Mouse (Mus musculus) megakaryocyte progenitor cell, adult 5-6 weeks (primary cell): ENCODE measurements around the gene Arhgef18. TPM values are rescaled to one million over a fixed set of nuclear protein-coding genes. Genes with fewer than 3 reads are reported as not detected.

Experiments used
- ATAC-seq: replicated peaks from 2 replicates; pipeline ENCODE4 v1.8.0; 2016; ENCODE audit warnings: mild to moderate bottlenecking, moderate TSS enrichment, inconsistent platforms; ENCODE audit not compliant: poor library complexity
- total RNA-seq, 2 experiments: library from RNA; stranded (forward) in 1 of 2; stranded (reverse) in 1 of 2; fragments of 157-497, 149-512 nt in 1 of 2; fragments of 200-1000 nt in 1 of 2; gene quantifications; 2 replicates each; pipeline versions ENCODE4 v1.2.3 to v1.2.4; 2015 to 2017

The Arhgef18 gene
- total RNA-seq, 2 experiments from 2014 or later = 25.5 to 28.9 TPM

- no peak for ATAC-seq
Measured at GRCm38 (mm10) chr8:3498583-3498982, 105.8 kb downstream of the Arhgef18 start.

DNA sequence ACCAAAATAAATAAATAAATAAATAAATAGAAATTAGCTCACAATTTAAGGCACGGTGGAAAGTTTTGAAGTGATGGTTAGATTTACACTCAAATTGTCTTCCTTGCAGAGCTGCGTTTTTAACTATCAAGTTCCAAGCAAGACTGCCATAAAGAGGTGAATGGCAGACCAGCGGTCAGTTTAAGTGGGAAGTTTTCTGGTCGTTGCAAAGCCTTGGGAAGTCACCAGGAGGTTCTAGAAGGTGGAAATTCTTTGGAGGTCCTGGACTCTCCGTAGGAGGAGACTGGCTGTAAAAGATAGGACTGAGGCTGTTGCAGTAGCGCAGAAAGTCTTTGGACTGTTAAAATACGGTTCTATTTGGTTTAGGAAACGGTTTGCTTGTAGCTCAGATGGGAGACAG lies 106.9 kb downstream of the Arhgef18 start:
- peak; percentile 36 for ATAC-seq

- peak; percentile 83 for ATAC-seq
Measured at GRCm38 (mm10) chr8:3500235-3501090, 107.7 kb downstream of the Arhgef18 start, which contains the start of gene Mcoln1. Mcoln1 (plus strand) TSS chr8:3500457.

DNA sequence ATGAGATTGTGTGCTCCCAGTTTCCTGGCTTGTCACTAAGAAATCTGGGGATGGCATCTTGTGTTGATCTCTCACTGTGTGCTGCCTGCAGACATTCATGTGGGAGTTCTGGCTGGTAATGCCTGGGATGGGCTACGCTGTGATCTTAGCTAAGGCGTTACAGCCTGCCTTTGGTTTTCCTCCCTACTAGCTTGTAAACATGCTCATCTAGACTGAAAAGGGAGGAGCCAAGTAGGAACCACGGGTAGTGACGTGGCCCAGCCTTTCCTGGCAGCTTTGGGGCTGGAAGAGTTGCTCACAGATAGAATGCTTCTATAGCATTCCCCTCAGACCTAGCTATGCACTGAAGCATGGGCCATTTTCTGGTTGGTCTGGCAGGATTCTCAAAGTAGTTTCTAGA lies 109.4 kb downstream of the Arhgef18 start:
- ATAC-seq = no peak

Other genes starting within 250 kb of the Arhgef18 start
- 15.9 and 21.0 TPM in 2 replicates for gene Insr, start 113.4 kb upstream of the Arhgef18 start, total RNA-seq (2015)
- 9.7 and 10.3 TPM in 2 replicates for gene Insr, start 113.4 kb upstream of the Arhgef18 start, total RNA-seq (2017)
- 6.6 and 10.0 TPM in 2 replicates for gene A430078G23Rik, start 39.6 kb upstream of the Arhgef18 start, total RNA-seq (2015)
- gene A430078G23Rik, start 39.6 kb upstream of the Arhgef18 start, total RNA-seq (2017) = 16.5 and 23.9 TPM in 2 replicates
- gene Pex11g, start 74.7 kb downstream of the Arhgef18 start, total RNA-seq (2015) = 0.83 and 2.5 TPM in 2 replicates
- 0.79 and 3.8 TPM in 2 replicates for gene Pex11g, start 74.7 kb downstream of the Arhgef18 start, total RNA-seq (2017)
- gene Tex45, start 77.9 kb downstream of the Arhgef18 start, total RNA-seq (2015) = 0.17 TPM in 1 of 2 replicates, not detected in the other
- gene Tex45, start 77.9 kb downstream of the Arhgef18 start, total RNA-seq (2017) = 0.21 TPM in 1 of 2 replicates, not detected in the other
- 9.3 and 12.3 TPM in 2 replicates for gene Zfp358, start 100.1 kb downstream of the Arhgef18 start, total RNA-seq (2015)
- 4.6 and 7.0 TPM in 2 replicates for gene Zfp358, start 100.1 kb downstream of the Arhgef18 start, total RNA-seq (2017)
- gene Mcoln1, start 107.5 kb downstream of the Arhgef18 start, total RNA-seq (2015) = 13.6 and 20.5 TPM in 2 replicates
- gene Mcoln1, start 107.5 kb downstream of the Arhgef18 start, total RNA-seq (2017) = 20.1 and 23.0 TPM in 2 replicates
- 13.8 and 16.8 TPM in 2 replicates for gene Pnpla6, start 122.4 kb downstream of the Arhgef18 start, total RNA-seq (2015)
- 14.0 and 17.7 TPM in 2 replicates for gene Pnpla6, start 122.4 kb downstream of the Arhgef18 start, total RNA-seq (2017)
- 1.0 TPM in 1 of 2 replicates, not detected in the other for gene C330021F23Rik, start 175.0 kb downstream of the Arhgef18 start, total RNA-seq (2015)
- not detected in 2 replicates for gene C330021F23Rik, start 175.0 kb downstream of the Arhgef18 start, total RNA-seq (2017)
- 0.32 and 0.37 TPM in 2 replicates for gene Camsap3, start 194.3 kb downstream of the Arhgef18 start, total RNA-seq (2015)
- gene Camsap3, start 194.3 kb downstream of the Arhgef18 start, total RNA-seq (2017) = 0.21 and 0.27 TPM in 2 replicates
- gene Xab2, start 228.3 kb downstream of the Arhgef18 start, total RNA-seq (2015) = 16.5 and 20.1 TPM in 2 replicates
- gene Xab2, start 228.3 kb downstream of the Arhgef18 start, total RNA-seq (2017) = 55.5 and 56.5 TPM in 2 replicates
- gene Pet100, start 228.5 kb downstream of the Arhgef18 start, total RNA-seq (2015) = 131 and 181 TPM in 2 replicates
- gene Pet100, start 228.5 kb downstream of the Arhgef18 start, total RNA-seq (2017) = 255 and 285 TPM in 2 replicates
- not detected in 2 replicates for gene Pcp2, start 232.5 kb downstream of the Arhgef18 start, total RNA-seq (2015)
- not detected in 2 replicates for gene Pcp2, start 232.5 kb downstream of the Arhgef18 start, total RNA-seq (2017)
- gene Stxbp2, start 237.9 kb downstream of the Arhgef18 start, total RNA-seq (2015) = 113 and 143 TPM in 2 replicates
- gene Stxbp2, start 237.9 kb downstream of the Arhgef18 start, total RNA-seq (2017) = 93.7 and 166 TPM in 2 replicates